Mouse (Mus musculus): ENCODE measurements around the gene M1ap. TPM values are rescaled to one million over a fixed set of nuclear protein-coding genes. Genes with fewer than 3 reads are reported as not detected.

M1ap gene
- polyA plus RNA-seq, 1 experiment from 2014 or later: 0.13 TPM

DNA sequence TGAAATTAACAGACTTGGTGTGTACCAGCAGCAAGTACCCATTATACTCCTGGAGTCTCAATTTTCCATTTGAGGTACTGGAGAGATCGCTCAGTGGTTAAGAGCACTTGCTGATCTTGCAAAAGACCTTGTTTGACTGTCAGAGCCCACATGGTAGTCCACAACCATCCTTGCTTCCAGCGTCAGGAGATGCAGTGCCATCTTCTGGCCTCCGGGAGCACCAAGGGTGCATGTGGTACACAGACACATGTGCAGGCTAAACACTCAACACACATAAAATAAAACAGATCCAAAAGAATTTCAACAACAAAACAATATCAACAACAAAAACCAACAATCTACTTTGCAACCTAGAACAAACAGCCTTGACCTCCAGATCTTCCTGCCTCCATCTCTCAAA is 21.7 kb upstream of the M1ap start:
- no peak for DNase-seq (ENCODE audit: low spot score)
- Histone ChIP-seq H3K9me3 (replicated peaks; ENCODE audit: control insufficient read depth, low read length) (no peaks in the 10 kb centered on the region), H3K27ac (ENCODE audit: low read depth, low read length) (no peak overlapping the region)

GRCm38 (mm10) chr6:82926106-82926505 is 20.6 kb upstream of the M1ap start:
- Histone ChIP-seq H3K9ac (ENCODE audit: low read length) (no peak overlapping the region), H3K9me3 (replicated peaks; ENCODE audit: control insufficient read depth, low read length) (no peaks in the 10 kb centered on the region), H3K27ac (ENCODE audit: low read depth, low read length) (no peak overlapping the region), H3K4me1 (ENCODE audit: control insufficient read depth, insufficient read depth, low read length) (no peaks in the 10 kb centered on the region), H3K4me2 (ENCODE audit: low read length) (no peak overlapping the region), H3K27me3 (replicated peaks; ENCODE audit: control insufficient read depth, insufficient read depth, low read length) (no peaks in the 10 kb centered on the region), H3K36me3 (ENCODE audit: control insufficient read depth, insufficient read depth, low read length) (no peaks in the 10 kb centered on the region), H3K4me3 (ENCODE audit: low read depth, low read length) (no peak overlapping the region)
- DNase-seq (ENCODE audit: low spot score) (no peak), ATAC-seq (no peak)
- WGBS: 79% methylated on average over 10 of the region's 10 CpGs

More for the DNA sequence above, 21.7 kb upstream of the M1ap start:
- Histone ChIP-seq H3K4me1 (ENCODE audit: control insufficient read depth, insufficient read depth, low read length) (no peaks in the 10 kb centered on the region), H3K4me2 (ENCODE audit: low read length) (no peak overlapping the region), H3K27me3 (replicated peaks; ENCODE audit: control insufficient read depth, insufficient read depth, low read length) (no peaks in the 10 kb centered on the region), H3K4me3 (ENCODE audit: low read depth, low read length) (no peak overlapping the region), H3K9ac (ENCODE audit: low read length) (no peak overlapping the region), H3K36me3 (ENCODE audit: control insufficient read depth, insufficient read depth, low read length) (no peaks in the 10 kb centered on the region)
- no peak for ATAC-seq
- 60% methylated on average over 3 of the region's 3 CpGs for WGBS

- H3K9ac ChIP-seq (ENCODE audit: low read length): no peak overlapping the region
- DNase-seq (ENCODE audit: low spot score) (peak; percentile 61), ATAC-seq (no peak)
- H3K9me3 ChIP-seq (replicated peaks; ENCODE audit: control insufficient read depth, low read length): no peaks in the 10 kb centered on the region
- no peaks in the 10 kb centered on the region for H3K27me3 ChIP-seq (replicated peaks; ENCODE audit: control insufficient read depth, insufficient read depth, low read length)
- no peak overlapping the region for H3K4me3 ChIP-seq (ENCODE audit: low read depth, low read length)
- no peak overlapping the region for H3K4me2 ChIP-seq (ENCODE audit: low read length)
- no peak overlapping the region for H3K27ac ChIP-seq (ENCODE audit: low read depth, low read length)
- H3K4me1 ChIP-seq (ENCODE audit: control insufficient read depth, insufficient read depth, low read length): no peaks in the 10 kb centered on the region
- H3K36me3 ChIP-seq (ENCODE audit: control insufficient read depth, insufficient read depth, low read length): peaks cover under 1% of the 10 kb centered on the region; the same call in 1 of the 2 replicates
- WGBS: 77% methylated on average over 7 of the region's 7 CpGs
Observed at GRCm38 (mm10) chr6:82926528-82926927, 20.2 kb upstream of the M1ap start.

DNA sequence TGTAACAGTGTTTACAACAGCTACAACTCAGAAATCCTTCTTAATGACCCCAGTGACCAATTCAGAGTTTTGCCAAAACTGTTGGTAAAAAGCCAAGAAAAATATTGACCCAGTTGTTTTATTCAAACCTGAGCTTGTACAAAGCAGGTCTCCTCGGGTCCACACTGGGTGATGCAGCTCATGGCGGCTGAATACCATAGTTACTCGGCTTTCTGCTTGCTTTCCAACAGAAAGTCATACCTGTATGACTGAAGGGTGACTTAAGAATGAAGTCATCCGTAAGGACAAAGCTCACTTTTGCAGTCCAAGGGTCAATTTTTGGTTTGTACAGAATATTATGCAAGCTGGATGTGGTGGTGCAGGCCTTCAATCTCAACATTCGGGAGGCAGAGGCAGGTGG is 19.1 kb upstream of the M1ap start:
- H3K36me3 ChIP-seq (ENCODE audit: control insufficient read depth, insufficient read depth, low read length): peaks cover 4% of the 10 kb centered on the region; the same call in 1 of the 2 replicates

GRCm38 (mm10) chr6:82934616-82935230 is 12.0 kb upstream of the M1ap start:
- Histone ChIP-seq H3K27me3 (replicated peaks; ENCODE audit: control insufficient read depth, insufficient read depth, low read length) (no peaks in the 10 kb centered on the region), H3K9me3 (replicated peaks; ENCODE audit: control insufficient read depth, low read length) (no peaks in the 10 kb centered on the region), H3K27ac (ENCODE audit: low read depth, low read length) (no peak overlapping the region), H3K4me3 (ENCODE audit: low read depth, low read length) (no peak overlapping the region), H3K36me3 (ENCODE audit: control insufficient read depth, insufficient read depth, low read length) (peaks cover 4% of the 10 kb centered on the region; the same call in 1 of the 2 replicates), H3K4me2 (ENCODE audit: low read length) (no peak overlapping the region), H3K9ac (ENCODE audit: low read length) (no peak overlapping the region), H3K4me1 (ENCODE audit: control insufficient read depth, insufficient read depth, low read length) (no peaks in the 10 kb centered on the region)
- 89% methylated on average over 3 of the region's 3 CpGs for WGBS
- no peak for ATAC-seq
- DNase-seq (ENCODE audit: low spot score): no peak

More for the DNA sequence above, 19.1 kb upstream of the M1ap start:
- DNase-seq (ENCODE audit: low spot score) (no peak), ATAC-seq (no peak)
- Histone ChIP-seq H3K4me3 (ENCODE audit: low read depth, low read length) (no peak overlapping the region), H3K4me1 (ENCODE audit: control insufficient read depth, insufficient read depth, low read length) (no peaks in the 10 kb centered on the region), H3K4me2 (ENCODE audit: low read length) (no peak overlapping the region), H3K9me3 (replicated peaks; ENCODE audit: control insufficient read depth, low read length) (no peaks in the 10 kb centered on the region), H3K9ac (ENCODE audit: low read length) (no peak overlapping the region), H3K27me3 (replicated peaks; ENCODE audit: control insufficient read depth, insufficient read depth, low read length) (no peaks in the 10 kb centered on the region), H3K27ac (ENCODE audit: low read depth, low read length) (no peak overlapping the region)
- 85% methylated on average over 5 of the region's 5 CpGs for WGBS

DNA sequence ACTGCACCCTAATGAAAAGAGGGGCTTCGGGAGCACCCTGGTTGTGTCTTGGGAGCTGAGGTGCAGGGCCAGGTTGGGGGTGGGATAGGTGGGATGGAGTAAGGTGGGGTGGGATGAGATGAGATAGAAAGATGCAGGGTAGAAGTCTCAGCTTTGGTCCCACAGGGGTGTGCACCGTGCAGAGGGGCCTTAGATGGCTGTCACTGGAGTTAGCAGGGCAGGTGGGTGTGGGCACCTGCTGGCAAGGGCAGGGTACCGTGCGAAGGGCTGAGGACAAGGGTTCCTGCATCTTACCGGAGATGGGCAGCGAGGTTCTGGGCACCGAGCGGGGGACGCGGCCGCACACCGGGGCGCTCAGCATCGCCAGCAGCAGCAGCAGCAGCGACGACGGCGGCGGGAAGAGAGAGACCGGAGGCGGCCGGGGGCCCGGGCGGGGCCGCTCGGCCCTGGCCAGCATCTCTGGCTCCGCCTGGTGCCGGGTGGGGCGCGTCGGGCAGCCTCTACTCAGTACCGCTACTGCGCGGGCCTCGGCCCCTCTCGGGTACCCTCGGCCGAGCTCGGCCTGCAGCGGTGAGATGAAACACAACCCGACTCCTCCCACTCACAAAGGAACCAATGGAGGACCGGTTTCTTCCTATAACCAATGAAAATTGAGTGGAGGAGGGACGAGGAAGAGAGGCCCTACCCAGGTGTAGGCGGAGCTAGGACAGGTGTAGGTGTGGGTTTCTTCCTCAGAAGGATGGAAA is 7.4 kb upstream of the M1ap start, which contains the start of gene Sema4f:
Gene Sema4f (minus strand): TSS at position 603 of the 746 bp plus-strand sequence.
- ATAC-seq (peak; percentile 100), DNase-seq (ENCODE audit: low spot score) (peak; percentile 92)
- Histone ChIP-seq H3K9ac (ENCODE audit: low read length) (peak within 1 kb of the TSS; percentile 84), H3K9me3 (replicated peaks; ENCODE audit: control insufficient read depth, low read length) (no peaks in the 10 kb centered on the region), H3K4me2 (ENCODE audit: low read length) (peak within 1 kb of the TSS; percentile 72), H3K36me3 (ENCODE audit: control insufficient read depth, insufficient read depth, low read length) (no peaks in the 10 kb centered on the region), H3K4me1 (ENCODE audit: control insufficient read depth, insufficient read depth, low read length) (no peaks in the 10 kb centered on the region), H3K27ac (ENCODE audit: low read depth, low read length) (no peak within 1 kb of the TSS), H3K4me3 (ENCODE audit: low read depth, low read length) (peak within 1 kb of the TSS; percentile 62), H3K27me3 (replicated peaks; ENCODE audit: control insufficient read depth, insufficient read depth, low read length) (no peaks in the 10 kb centered on the region)
- WGBS: 2% methylated on average over 40 of the region's 44 CpGs

GRCm38 (mm10) chr6:82940765-82941164 is 5.9 kb upstream of the M1ap start:
- no peak overlapping the region for H3K27ac ChIP-seq (ENCODE audit: low read depth, low read length)
- 79% methylated on average over 3 of the region's 3 CpGs for WGBS
- H3K4me3 ChIP-seq (ENCODE audit: low read depth, low read length): no peak overlapping the region
- ATAC-seq (no peak), DNase-seq (ENCODE audit: low spot score) (no peak)
- H3K27me3 ChIP-seq (replicated peaks; ENCODE audit: control insufficient read depth, insufficient read depth, low read length): no peaks in the 10 kb centered on the region
- no peaks in the 10 kb centered on the region for H3K36me3 ChIP-seq (ENCODE audit: control insufficient read depth, insufficient read depth, low read length)
- H3K4me2 ChIP-seq (ENCODE audit: low read length): no peak overlapping the region
- H3K9me3 ChIP-seq (replicated peaks; ENCODE audit: control insufficient read depth, low read length): no peaks in the 10 kb centered on the region
- no peak overlapping the region for H3K9ac ChIP-seq (ENCODE audit: low read length)
- H3K4me1 ChIP-seq (ENCODE audit: control insufficient read depth, insufficient read depth, low read length): no peaks in the 10 kb centered on the region

GRCm38 (mm10) chr6:82945750-82946149 is 952 bp upstream of the M1ap start:
- no peaks in the 10 kb centered on the region for H3K36me3 ChIP-seq (ENCODE audit: control insufficient read depth, insufficient read depth, low read length)
- H3K4me1 ChIP-seq (ENCODE audit: control insufficient read depth, insufficient read depth, low read length): no peaks in the 10 kb centered on the region
- WGBS: 52% methylated on average over 6 of the region's 6 CpGs
- no peak overlapping the region for H3K4me2 ChIP-seq (ENCODE audit: low read length)
- peak; percentile 23 for DNase-seq (ENCODE audit: low spot score)
- no peaks in the 10 kb centered on the region for H3K27me3 ChIP-seq (replicated peaks; ENCODE audit: control insufficient read depth, insufficient read depth, low read length)
- H3K9me3 ChIP-seq (replicated peaks; ENCODE audit: control insufficient read depth, low read length): no peaks in the 10 kb centered on the region
- H3K9ac ChIP-seq (ENCODE audit: low read length): no peak overlapping the region
- H3K27ac ChIP-seq (ENCODE audit: low read depth, low read length): no peak overlapping the region
- ATAC-seq: no peak
- H3K4me3 ChIP-seq (ENCODE audit: low read depth, low read length): no peak overlapping the region
